Mouse (Mus musculus) lung, postnatal 36 days (tissue): Measurements from ENCODE around the gene Ttc23l.
"Not testable (repeated sequence)": the region's sequence is repeated elsewhere in the genome, so short reads cannot be mapped to it uniquely, and the experiment has no call there.

Experiments
- DNase-seq: peaks from one replicate; pipeline ENCODE4 v3.0.0; 2022; ENCODE audit warnings: mixed read lengths

Gene Ttc23l

DNA sequence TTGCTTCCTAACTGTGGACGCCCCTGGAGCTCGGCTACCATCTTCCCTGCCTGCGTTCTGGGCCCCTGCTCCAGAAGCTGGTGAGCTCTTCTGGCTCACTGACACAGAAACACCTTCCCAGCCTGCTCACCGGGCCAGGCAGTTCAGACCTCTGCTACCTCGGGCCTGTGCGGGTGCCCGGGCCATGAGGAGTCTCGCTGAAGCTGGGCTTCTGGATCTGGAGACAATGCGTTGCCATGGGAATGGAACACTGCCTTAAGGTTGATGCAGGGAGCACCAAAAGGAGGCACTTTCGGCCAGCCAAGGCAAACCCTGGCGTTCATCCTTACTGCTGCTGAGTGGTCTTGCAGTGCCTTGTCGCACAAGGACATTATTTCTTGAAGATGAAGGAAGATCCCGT, at the start of gene Ttc23l:
TSS of gene Ttc23l (minus strand) at position 204 of the 400 bp plus-strand sequence.
- no peak for DNase-seq

- peak; percentile 18 for DNase-seq
Observed at GRCm38 (mm10) chr15:10599413-10599812, 40.9 kb upstream of the Ttc23l start.

GRCm38 (mm10) chr15:10598259-10599225, 40.1 kb upstream of the Ttc23l start:
- peak; percentile 63 for DNase-seq

DNA sequence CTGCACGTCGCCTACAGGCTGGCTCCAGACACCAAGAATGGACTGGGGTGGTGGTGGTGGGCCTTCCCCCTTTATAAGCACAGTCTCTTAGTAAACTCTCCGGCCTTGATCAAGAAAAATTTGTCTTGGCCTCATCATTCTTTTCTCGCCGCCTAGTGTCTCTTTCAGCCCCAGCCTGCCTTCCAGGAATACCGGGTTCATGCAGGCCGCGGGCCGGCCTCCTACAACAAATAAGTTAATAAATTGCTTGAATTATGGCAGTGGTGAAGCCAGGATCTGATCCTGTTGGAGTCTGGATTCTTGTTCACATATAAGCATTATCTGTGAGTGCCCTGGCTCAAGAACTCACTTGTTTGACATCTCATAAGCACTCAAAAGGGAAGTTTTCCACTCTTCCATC, 38.4 kb upstream of the Ttc23l start:
- no peak for DNase-seq

- DNase-seq = no peak
Observed at GRCm38 (mm10) chr15:10595408-10595807, 36.9 kb upstream of the Ttc23l start.

DNA sequence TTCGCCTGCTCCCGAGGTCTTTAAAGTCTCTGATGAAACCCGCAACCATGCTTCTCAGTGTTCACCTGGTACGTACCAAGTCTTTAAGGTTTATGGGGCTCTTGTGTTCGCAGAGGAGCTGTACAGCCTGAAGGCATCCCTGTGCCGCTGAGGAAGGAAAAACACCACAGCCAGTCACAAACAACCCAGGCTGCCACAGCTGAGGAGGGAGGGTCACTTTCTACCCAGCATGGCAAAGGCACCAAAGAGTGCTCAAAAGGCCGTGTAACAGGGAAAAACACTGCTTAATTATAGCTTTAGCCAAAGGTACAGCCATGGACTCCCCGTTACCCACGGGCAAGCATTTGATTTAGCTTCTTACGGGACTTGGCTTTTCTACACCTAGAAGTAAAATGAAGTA, 36.4 kb upstream of the Ttc23l start:
- no peak for DNase-seq

- peak; percentile 26 for DNase-seq
Observed at GRCm38 (mm10) chr15:10593094-10593493, 34.6 kb upstream of the Ttc23l start.

GRCm38 (mm10) chr15:10586565-10586964, 28.1 kb upstream of the Ttc23l start:
- no peak for DNase-seq

DNA sequence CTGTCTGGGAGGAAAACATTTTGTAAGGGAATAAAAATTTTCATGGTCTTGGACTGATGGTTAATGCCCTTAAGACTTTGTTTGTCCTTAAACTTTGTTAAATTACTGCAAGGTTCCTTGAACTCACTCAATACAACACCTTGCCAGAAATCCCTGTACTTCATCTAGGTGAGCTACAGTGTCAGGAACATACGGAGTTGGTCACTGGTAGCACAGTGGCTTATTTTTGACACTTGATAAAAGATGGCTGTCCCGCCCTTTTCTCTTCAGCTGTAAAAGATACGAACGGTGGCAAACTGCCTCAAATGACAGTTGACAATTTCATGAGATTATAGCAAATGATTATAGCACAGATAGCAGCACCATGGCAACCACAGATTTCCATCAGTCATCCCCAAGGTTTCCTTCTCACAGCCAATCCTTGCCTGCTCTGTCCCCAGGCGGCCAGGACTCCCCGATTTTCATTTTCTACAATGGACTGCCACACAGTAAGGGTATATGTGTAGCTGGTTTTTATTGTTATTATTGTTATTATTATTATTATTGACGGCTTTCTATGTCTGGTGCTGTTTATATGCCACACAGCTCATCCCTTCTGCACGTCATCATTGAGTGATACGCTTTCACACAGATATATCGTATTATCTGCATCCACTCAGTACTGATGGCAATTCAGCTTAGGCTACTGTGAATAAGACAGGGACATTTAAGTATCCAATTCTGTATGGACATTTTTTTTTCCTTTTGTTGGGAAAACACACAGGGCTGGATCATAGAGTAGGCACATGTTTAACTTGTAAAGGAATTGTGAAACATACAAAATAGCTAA, 26.1 kb upstream of the Ttc23l start:
- no peak for DNase-seq

- peak; percentile 83 for DNase-seq
Observed at GRCm38 (mm10) chr15:10583408-10583807, 24.9 kb upstream of the Ttc23l start.

- no peak for DNase-seq
Observed at GRCm38 (mm10) chr15:10579159-10579558, 20.7 kb upstream of the Ttc23l start.

- no peak for DNase-seq
Observed at GRCm38 (mm10) chr15:10566486-10566885, 8.0 kb upstream of the Ttc23l start.

GRCm38 (mm10) chr15:10564201-10564600, 5.7 kb upstream of the Ttc23l start:
- no peak for DNase-seq

DNA sequence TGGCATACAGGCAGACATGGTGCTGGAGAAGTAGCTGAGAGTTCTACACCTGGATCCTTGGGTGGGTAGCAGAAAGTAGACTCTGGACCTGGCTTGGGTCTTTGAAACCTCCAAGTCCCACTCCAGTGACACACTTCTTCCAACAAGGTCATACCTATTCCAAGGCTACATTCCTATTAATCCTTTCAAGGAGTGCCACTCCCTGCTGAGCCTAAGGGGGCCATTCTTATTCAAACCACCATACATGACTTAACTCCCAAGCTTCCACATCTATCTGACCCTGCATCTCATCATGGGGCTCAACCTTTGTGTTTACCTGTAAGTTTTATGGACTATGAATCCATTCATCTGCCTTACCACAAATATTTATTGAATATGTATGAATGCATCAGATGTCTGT, 3.8 kb upstream of the Ttc23l start:
- DNase-seq = no peak

- DNase-seq = no peak
Observed at GRCm38 (mm10) chr15:10560005-10560404, 1.5 kb upstream of the Ttc23l start.

DNA sequence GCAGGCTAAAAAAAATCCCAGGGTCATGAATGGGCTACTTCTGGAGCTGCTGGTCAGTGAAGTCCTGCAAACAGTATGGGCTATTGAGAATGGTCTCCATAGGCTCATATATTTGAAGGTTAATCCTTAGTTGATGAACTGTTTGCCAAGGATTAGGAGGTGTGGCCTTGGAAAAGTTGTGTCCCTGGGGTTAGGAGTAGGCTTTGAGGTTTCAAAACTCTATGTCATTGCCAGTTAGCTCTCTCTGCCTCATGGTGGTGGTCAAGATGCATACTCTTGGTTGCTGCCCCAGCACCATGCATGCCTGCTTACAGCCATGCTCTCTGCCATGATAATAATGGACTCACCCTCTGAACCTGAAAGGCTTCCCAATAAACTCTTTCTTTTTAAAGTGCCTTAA, 4.1 kb downstream of the Ttc23l start:
- DNase-seq = no peak

DNA sequence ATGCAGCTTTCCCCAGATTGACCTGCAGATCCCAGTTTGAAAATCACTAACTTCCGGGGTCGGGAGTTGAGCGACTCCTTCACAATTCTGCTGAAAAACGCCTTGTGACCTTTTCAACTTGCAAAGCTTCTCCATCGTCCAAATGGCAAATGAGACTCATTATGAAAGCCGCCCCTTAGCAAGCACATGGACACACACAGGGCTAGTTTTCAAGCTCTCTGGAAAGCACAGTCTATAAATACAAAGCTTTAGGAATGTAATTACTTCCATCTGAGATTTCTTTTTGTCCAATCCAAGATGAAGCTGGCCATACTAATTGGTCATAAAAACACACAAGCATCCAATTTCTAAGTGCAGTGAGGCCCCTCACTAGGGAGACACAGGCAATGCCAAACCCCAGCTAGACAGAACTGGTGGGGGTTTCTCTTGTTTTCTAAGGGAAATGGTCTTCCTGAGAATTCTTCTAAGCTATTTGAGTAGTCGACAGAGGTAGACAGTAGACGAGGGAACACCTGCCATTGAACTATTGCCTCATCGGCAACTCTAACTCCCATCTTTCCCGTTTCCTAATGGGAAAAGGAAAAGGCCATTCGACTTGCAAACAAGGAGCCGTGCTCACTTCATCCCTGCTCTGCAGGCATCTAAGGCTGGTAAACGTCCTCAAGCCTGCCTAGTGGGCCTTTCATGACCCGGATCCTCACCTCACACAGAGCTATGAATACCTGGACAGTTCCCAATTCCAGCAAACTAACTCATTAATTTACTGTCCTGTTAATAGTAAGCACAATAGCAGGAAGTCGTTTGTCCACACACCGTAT, 18.0 kb downstream of the Ttc23l start:
- DNase-seq = no peak

GRCm38 (mm10) chr15:10535969-10536368, 22.5 kb downstream of the Ttc23l start:
- no peak for DNase-seq

DNA sequence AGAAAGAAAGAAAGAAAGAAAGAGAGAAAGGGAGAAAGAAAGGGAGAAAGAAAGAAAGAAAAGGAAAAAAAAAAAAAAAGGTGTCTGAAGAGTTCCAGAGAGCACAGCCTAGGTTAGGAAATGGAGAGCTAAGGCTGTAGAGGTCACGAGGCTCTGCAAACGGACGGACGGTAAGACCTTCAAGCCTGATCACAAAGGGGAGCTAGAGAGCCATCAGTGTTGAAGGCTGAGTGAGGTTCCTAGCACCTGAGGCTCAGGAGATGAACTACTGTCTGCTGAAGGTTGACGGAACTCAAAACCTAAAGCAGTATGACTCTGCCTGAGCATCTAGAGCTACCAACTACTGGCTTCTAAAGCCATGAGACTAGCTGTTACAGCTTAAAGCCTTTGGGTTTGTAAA, 23.9 kb downstream of the Ttc23l start:
- DNase-seq = no peak

DNA sequence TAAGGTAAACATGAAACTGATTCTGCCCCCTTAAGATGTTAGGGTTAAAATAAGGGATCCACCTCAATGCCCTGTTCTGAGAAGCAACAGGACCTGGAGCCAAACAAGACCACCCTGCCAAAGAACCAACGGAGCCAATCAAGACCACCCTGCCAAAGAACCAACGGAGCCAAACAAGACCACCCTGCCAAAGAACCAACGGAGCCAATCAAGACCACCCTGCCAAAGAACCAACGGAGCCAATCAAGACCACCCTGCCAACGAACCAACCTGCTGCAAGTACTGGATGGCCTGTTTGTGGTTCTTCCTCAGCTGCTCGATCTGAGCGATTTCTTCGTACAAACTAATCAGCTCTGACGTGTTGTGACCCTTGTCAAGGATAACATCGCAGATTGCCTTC, 25.1 kb downstream of the Ttc23l start:
- DNase-seq = not testable (repeated sequence)

GRCm38 (mm10) chr15:10531352-10531751, 27.1 kb downstream of the Ttc23l start:
- no peak for DNase-seq

- no peak for DNase-seq
Observed at GRCm38 (mm10) chr15:10525896-10526295, 32.6 kb downstream of the Ttc23l start.

DNA sequence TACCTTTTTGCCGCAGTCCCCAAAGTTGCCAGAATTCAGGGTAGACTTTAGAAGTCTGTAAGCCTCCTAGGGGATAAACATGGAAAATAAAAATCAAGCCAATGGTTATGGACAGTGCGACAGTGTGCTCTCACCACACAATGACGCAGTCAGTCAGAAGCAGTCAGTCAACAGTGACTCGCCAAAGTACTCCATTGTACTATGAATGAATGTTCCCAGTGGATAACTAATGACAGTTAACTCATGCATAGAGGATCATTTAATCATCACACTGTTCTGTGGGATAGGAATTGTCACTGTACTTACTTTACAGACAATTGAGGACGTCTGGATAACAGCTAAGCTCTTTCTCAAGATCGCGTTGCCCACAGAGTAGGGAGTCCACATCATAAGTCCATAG, 43.3 kb downstream of the Ttc23l start:
- DNase-seq = no peak
